Mouse (Mus musculus) kidney, postnatal 0 days (tissue): ENCODE results near the gene Id3. TPM values are rescaled to one million over a fixed set of nuclear protein-coding genes. Genes with fewer than 3 reads are reported as not detected.
A peak's percentile ranks its signal among the peaks of the same experiment; 100 is the strongest.
"Not testable (repeated sequence)": the region's sequence is repeated elsewhere in the genome, so short reads cannot be mapped to it uniquely, and the experiment has no call there.

Experiments
- ATAC-seq: fragments of 200-750 bp; cut with Nextera tagmentation; replicated peaks from 2 replicates; pipeline ENCODE4 v1.8.0; 2017; ENCODE audit warnings: low read depth, moderate number of reproducible peaks, moderate TSS enrichment, moderate library complexity; ENCODE audit not compliant: low FRiP score
- DNase-seq: peaks from one replicate; pipeline ENCODE4 v3.0.0-alpha.2; 2016; ENCODE audit warnings: low spot score
- H3K27ac ChIP-seq: fragments of 300-500 bp; sonication (generic); 2 replicates; pipeline ENCODE4 v1.5.1; 2014; ENCODE audit warnings: mild to moderate bottlenecking
- H3K27me3 ChIP-seq: fragments of 300-500 bp; sonication (generic); 2 replicates; pipeline ENCODE4 v1.6.1; 2014; ENCODE audit warnings: low read length, mixed read lengths; ENCODE audit not compliant: insufficient read depth
- H3K36me3 ChIP-seq: fragments of 300-500 bp; sonication (generic); 2 replicates; pipeline ENCODE4 v1.6.1; 2014; ENCODE audit warnings: low read length, mixed read lengths; ENCODE audit not compliant: insufficient read depth
- H3K4me1 ChIP-seq: fragments of 300-500 bp; sonication (generic); replicated peaks from 2 replicates; pipeline ENCODE4 v1.6.1; 2014; ENCODE audit warnings: antibody characterized with exemption, low read length, mixed read lengths; ENCODE audit not compliant: insufficient read depth
- H3K4me2 ChIP-seq: fragments of 300-500 bp; sonication (generic); 2 replicates; pipeline ENCODE4 v1.6.1; 2014; ENCODE audit warnings: mild to moderate bottlenecking, low read length, moderate library complexity, mixed read lengths
- H3K4me3 ChIP-seq: fragments of 300-500 bp; sonication (generic); replicated peaks from 2 replicates; pipeline ENCODE4 v1.5.1; 2014; ENCODE audit warnings: low read depth, low read length
- H3K9ac ChIP-seq: fragments of 300-500 bp; sonication (generic); 2 replicates; pipeline ENCODE4 v1.6.1; 2014; ENCODE audit warnings: low read depth, low read length
- H3K9me3 ChIP-seq: fragments of 300-500 bp; sonication (generic); replicated peaks from 2 replicates; pipeline ENCODE4 v1.6.1; 2016; ENCODE audit warnings: low read length, inconsistent platforms, mixed read lengths
- CTCF ChIP-seq: IDR thresholded peaks from 2 replicates; pipeline ENCODE4 v1.5.1; 2016; ENCODE audit warnings: antibody characterized with exemption, low read depth, mild to moderate bottlenecking, moderate library complexity
- WGBS: fragments of 180-500 bp; shearing (Covaris S2); extraction: QIAGEN DNeasy Blood & Tissue Kit; methylation state at CpG from one replicate; pipeline ENCODE4 v1.1.7; 2014; 5-methylcytosine and 5-hydroxymethylcytosine counted together
- polyA plus RNA-seq: library from polyadenylated mRNA; unstranded; fragments of >200 nt; fragmentation: Nextera tagmentation; extraction: Ambion mirVana; gene quantifications from 2 replicates; pipeline ENCODE4 v1.2.1, GENCODE M21; 2015

Gene Id3
- polyA plus RNA-seq, 1 experiment from 2014 or later: 829 TPM

- peaks cover 9% of the 10 kb centered on the region; the same call in 1 of the 2 replicates for H3K4me1 ChIP-seq
- DNase-seq (no peak), ATAC-seq (no peak)
- no peak overlapping the region for H3K27ac ChIP-seq
- no peaks in the 10 kb centered on the region for H3K27me3 ChIP-seq
- no peak overlapping the region for H3K4me3 ChIP-seq
- no peak overlapping the region for H3K9ac ChIP-seq
- no peaks in the 10 kb centered on the region for H3K9me3 ChIP-seq
- H3K4me2 ChIP-seq: no peak overlapping the region
- no peak for TF ChIP-seq CTCF
- 73% methylated on average over 12 of the region's 12 CpGs for WGBS
- H3K36me3 ChIP-seq: no peaks in the 10 kb centered on the region
These were observed 42.8 kb upstream of the Id3 start for GRCm38 (mm10) chr4:136100396-136101070.

GRCm38 (mm10) chr4:136101753-136102152, 41.5 kb upstream of the Id3 start:
- H3K4me2 ChIP-seq, DNase-seq, ATAC-seq, H3K27ac ChIP-seq, H3K36me3 ChIP-seq, H3K27me3 ChIP-seq, H3K4me3 ChIP-seq, H3K9me3 ChIP-seq, H3K9ac ChIP-seq: not testable (repeated sequence)
- H3K4me1 ChIP-seq: peaks cover 12% of the 10 kb centered on the region; the same call in 1 of the 2 replicates
- 90% methylated on average over 4 of the region's 4 CpGs for WGBS

- 11% methylated on average over 18 of the region's 18 CpGs for WGBS
- TF ChIP-seq CTCF: no peak
- Histone ChIP-seq H3K4me3 (peak overlapping the region; percentile 11; the same call in 1 of the 2 replicates), H3K27ac (peak overlapping the region; percentile 80), H3K9ac (no peak overlapping the region), H3K27me3 (no peaks in the 10 kb centered on the region), H3K4me1 (peaks cover 16% of the 10 kb centered on the region; the same call in 1 of the 2 replicates), H3K4me2 (peak overlapping the region; percentile 42), H3K36me3 (no peaks in the 10 kb centered on the region), H3K9me3 (no peaks in the 10 kb centered on the region)
- ATAC-seq (peak; percentile 60; the same call in 1 of the 2 replicates), DNase-seq (peak; percentile 53)
These were observed 38.5 kb upstream of the Id3 start for GRCm38 (mm10) chr4:136104590-136105337.

DNA sequence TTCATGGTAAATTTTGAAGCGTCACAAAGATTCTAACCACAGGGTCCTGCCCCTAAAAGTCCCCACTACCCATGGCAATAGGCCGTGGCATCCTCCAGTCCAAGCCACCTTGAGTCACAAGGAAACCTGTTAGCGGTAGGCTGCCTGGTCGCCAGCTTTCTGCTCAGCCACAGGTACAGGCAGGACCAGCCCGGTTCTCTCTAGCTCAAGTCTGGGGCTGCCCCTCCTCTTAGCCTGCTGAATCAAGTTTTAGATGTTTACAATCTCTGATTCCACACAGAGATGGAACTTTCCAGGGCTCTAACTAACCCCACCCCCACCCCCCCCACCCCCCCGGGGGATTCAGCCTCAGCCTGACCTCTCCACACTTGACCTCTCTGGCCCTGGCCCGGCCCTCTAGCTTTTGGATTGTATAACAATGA, 36.4 kb upstream of the Id3 start:
- Histone ChIP-seq H3K9ac (no peak overlapping the region), H3K36me3 (no peaks in the 10 kb centered on the region), H3K4me1 (peaks cover 16% of the 10 kb centered on the region; the same call in 1 of the 2 replicates), H3K9me3 (no peaks in the 10 kb centered on the region), H3K4me3 (no peak overlapping the region), H3K27me3 (no peaks in the 10 kb centered on the region), H3K4me2 (no peak overlapping the region), H3K27ac (peak overlapping the region; percentile 37)
- ATAC-seq (peak; percentile 66), DNase-seq (no peak)
- no peak for TF ChIP-seq CTCF
- WGBS: 38% methylated on average over 7 of the region's 7 CpGs

DNA sequence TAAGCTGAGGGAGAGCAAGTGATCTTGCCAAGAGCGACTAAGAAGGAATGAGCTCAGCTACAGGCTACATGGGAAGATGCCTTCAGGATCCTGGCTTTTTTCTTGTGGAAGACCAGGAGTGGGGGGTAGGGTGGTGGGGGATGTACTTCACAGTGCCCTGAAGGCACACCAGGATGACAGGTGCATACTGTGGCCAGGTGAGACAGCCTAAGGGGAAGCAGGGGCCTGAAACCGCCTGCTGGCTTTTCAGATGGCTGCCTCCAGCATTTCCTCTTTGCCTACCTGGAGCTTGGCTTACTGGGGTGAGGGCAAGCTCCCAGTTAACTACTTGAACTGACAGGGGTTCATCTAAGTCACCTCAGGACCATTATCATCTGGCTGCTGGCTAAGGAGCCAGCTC, 34.1 kb upstream of the Id3 start:
- Histone ChIP-seq H3K4me3 (no peak overlapping the region), H3K4me1 (peaks cover 19% of the 10 kb centered on the region; the same call in 1 of the 2 replicates), H3K9ac (no peak overlapping the region), H3K9me3 (no peaks in the 10 kb centered on the region), H3K27me3 (no peaks in the 10 kb centered on the region), H3K4me2 (no peak overlapping the region), H3K27ac (no peak overlapping the region), H3K36me3 (no peaks in the 10 kb centered on the region)
- DNase-seq (no peak), ATAC-seq (no peak)
- WGBS: 86% methylated on average over 2 of the region's 2 CpGs
- no peak for TF ChIP-seq CTCF

- DNase-seq (no peak), ATAC-seq (no peak)
- Histone ChIP-seq H3K4me2 (no peak overlapping the region), H3K27ac (no peak overlapping the region), H3K4me3 (no peak overlapping the region), H3K4me1 (peaks cover 13% of the 10 kb centered on the region; the same call in 1 of the 2 replicates), H3K9me3 (no peaks in the 10 kb centered on the region), H3K36me3 (no peaks in the 10 kb centered on the region), H3K27me3 (no peaks in the 10 kb centered on the region), H3K9ac (no peak overlapping the region)
- 67% methylated on average over 10 of the region's 10 CpGs for WGBS
- TF ChIP-seq CTCF: no peak
These were observed 33.1 kb upstream of the Id3 start for GRCm38 (mm10) chr4:136109941-136110900.
